Mouse (Mus musculus) liver, embryonic 11.5 days (tissue): ENCODE results near the gene Dnaaf5. TPM values are rescaled to one million over a fixed set of nuclear protein-coding genes. Genes with fewer than 3 reads are reported as not detected.

Experiments used
- ATAC-seq: fragments of 200-750 bp; cut with Nextera tagmentation; replicated peaks from 2 replicates; pipeline ENCODE4 v1.8.0; 2017; ENCODE audit warnings: moderate number of reproducible peaks, mild to moderate bottlenecking, moderate TSS enrichment, moderate library complexity; ENCODE audit not compliant: low FRiP score
- DNase-seq: peaks from one replicate; pipeline ENCODE4 v3.0.0-alpha.2; 2017; ENCODE audit warnings: low spot score
- H3K27ac ChIP-seq: fragments of 300-500 bp; sonication (generic); 2 replicates; pipeline ENCODE4 v1.5.1; 2014; ENCODE audit warnings: mild to moderate bottlenecking, low read depth, low read length, control low read depth
- H3K27me3 ChIP-seq: fragments of 300-500 bp; sonication (generic); replicated peaks from 2 replicates; pipeline ENCODE4 v1.6.1; 2014; ENCODE audit warnings: low read length, mixed read lengths; ENCODE audit not compliant: control insufficient read depth, insufficient read depth
- H3K36me3 ChIP-seq: fragments of 300-500 bp; sonication (generic); 2 replicates; pipeline ENCODE4 v1.6.1; 2014; ENCODE audit warnings: mild to moderate bottlenecking, low read length, moderate library complexity, mixed read lengths; ENCODE audit not compliant: control insufficient read depth, insufficient read depth
- H3K4me1 ChIP-seq: fragments of 300-500 bp; sonication (generic); replicated peaks from 2 replicates; pipeline ENCODE4 v1.6.1; 2014; ENCODE audit warnings: low read length, mixed read lengths; ENCODE audit not compliant: control insufficient read depth, insufficient read depth
- H3K4me2 ChIP-seq: fragments of 300-500 bp; sonication (generic); 2 replicates; pipeline ENCODE4 v1.6.1; 2014; ENCODE audit warnings: mild to moderate bottlenecking, control low read depth, moderate library complexity
- H3K4me3 ChIP-seq: fragments of 300-500 bp; sonication (generic); 2 replicates; pipeline ENCODE4 v1.5.1; 2014; ENCODE audit warnings: low read depth, low read length, control low read depth
- H3K9ac ChIP-seq: fragments of 300-500 bp; sonication (generic); 2 replicates; pipeline ENCODE4 v1.6.1; 2014; ENCODE audit warnings: low read depth, low read length, control low read depth
- H3K9me3 ChIP-seq: fragments of 300-500 bp; sonication (generic); 2 replicates; pipeline ENCODE4 v1.6.1; 2016; ENCODE audit warnings: low read length, inconsistent platforms, mixed read lengths; ENCODE audit not compliant: control insufficient read depth
- WGBS: fragments of 180-500 bp; shearing (Covaris S2); extraction: QIAGEN DNeasy Blood & Tissue Kit; methylation state at CpG from one replicate; pipeline ENCODE4 v1.1.7; 2014; 5-methylcytosine and 5-hydroxymethylcytosine counted together
- polyA plus RNA-seq: library from polyadenylated mRNA; unstranded; fragments of >200 nt; fragmentation: Nextera tagmentation; extraction: Ambion mirVana; gene quantifications from 2 replicates; pipeline ENCODE4 v1.2.1, GENCODE M21; 2014

Gene Dnaaf5
- polyA plus RNA-seq, 1 experiment from 2014 or later: 17.1 TPM

DNA sequence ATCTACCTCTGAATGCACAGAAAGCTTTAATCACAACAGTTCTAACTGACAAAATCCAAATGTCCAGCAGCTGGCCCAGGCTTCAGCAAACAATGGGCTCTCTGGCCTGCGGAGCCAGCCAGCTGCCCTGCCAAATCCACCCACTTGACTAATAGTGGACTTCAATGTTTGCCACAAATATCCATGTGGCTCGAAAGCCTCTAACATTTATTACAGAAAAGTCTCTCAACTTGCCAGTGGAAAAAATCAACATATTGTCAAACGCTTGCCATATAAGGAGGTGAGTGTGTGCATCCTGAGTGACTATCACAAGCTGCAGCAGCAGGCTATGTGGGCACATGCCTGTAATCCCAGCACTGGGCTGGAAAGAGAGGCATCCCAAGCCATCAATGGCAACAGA is 48.8 kb downstream of the Dnaaf5 start:
- Histone ChIP-seq H3K9ac (no peak overlapping the region), H3K4me3 (no peak overlapping the region), H3K36me3 (no peaks in the 10 kb centered on the region), H3K4me2 (no peak overlapping the region), H3K4me1 (peaks cover 31% of the 10 kb centered on the region), H3K9me3 (no peaks in the 10 kb centered on the region), H3K27me3 (no peaks in the 10 kb centered on the region), H3K27ac (peak overlapping the region; percentile 92)
- WGBS: 79% methylated on average over 3 of the region's 3 CpGs
- DNase-seq: no peak
- no peak for ATAC-seq

DNA sequence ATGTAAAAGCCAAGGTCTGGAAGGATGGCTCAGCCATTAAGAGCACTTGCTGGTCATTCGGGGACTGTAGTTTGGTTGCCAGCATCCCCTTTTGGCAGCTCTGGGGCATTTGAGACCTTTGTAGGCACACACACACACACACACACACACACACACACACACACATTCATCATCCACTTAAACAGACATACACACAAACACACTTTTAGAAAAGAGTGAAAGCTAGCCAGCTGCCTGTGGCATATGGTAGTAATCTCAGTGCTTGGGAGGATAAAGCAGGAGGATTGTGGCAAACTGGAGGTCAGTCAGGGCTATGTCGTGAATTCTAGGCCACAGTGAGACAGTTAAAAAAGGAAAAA is 49.6 kb downstream of the Dnaaf5 start:
- H3K27ac ChIP-seq: peak overlapping the region; percentile 92
- H3K36me3 ChIP-seq: no peaks in the 10 kb centered on the region
- H3K4me1 ChIP-seq: peaks cover 33% of the 10 kb centered on the region
- peak overlapping the region; percentile 93 for H3K4me2 ChIP-seq
- H3K4me3 ChIP-seq: peak overlapping the region; percentile 96
- ATAC-seq (no peak), DNase-seq (no peak)
- no peaks in the 10 kb centered on the region for H3K27me3 ChIP-seq
- H3K9me3 ChIP-seq: no peaks in the 10 kb centered on the region
- WGBS: 30% methylated on average over 2 of the region's 2 CpGs
- peak overlapping the region; percentile 79 for H3K9ac ChIP-seq

DNA sequence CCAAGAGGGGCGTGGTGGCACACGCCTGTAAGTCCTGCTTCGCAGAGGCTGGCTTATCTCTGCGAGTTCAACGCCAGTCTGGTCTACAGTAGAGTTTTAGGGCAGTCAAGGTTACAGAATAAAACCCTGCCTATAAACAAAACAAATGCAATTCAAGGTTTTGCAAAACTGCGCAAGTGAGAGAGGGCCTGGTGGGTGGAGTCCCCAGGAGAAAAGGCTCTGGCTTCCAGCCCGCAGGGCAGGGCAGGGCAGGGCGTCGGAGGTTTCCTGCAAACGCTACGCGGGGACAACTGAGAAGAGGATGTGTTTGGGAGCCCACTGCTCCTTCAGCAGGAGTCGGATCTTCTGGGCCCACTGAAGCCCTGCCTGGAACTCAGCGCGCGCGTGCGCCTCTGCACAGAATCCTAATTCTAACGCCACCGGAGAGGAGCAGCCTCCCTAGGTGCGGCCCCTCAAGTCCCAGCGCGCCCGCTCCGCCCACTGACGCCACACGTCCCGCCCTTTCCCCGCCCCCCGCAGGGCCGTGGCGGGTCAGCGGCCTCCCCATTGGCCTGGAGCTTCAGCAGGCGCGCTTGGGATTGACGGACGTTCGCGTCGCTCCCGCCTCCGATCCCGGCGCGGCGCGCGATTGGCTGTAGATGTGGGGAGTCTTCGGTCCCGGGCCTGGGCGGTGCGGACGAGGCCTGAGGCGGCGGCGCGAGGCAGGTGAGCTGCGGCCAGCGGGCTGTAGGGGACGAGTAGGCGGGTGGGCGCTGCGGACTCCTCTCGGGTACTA is 50.2 kb downstream of the Dnaaf5 start, which contains the start of gene Sun1:
Gene Sun1, plus strand, starts transcription at position 643 of the 775 bp plus-strand sequence.
- peak within 1 kb of the TSS; percentile 96 for H3K4me3 ChIP-seq
- H3K36me3 ChIP-seq: peaks cover 2% of the 10 kb centered on the region; the same call in 1 of the 2 replicates
- no peaks in the 10 kb centered on the region for H3K9me3 ChIP-seq
- peak; percentile 91 for ATAC-seq
- peak within 1 kb of the TSS; percentile 92 for H3K9ac ChIP-seq
- H3K27ac ChIP-seq: peak within 1 kb of the TSS; percentile 92
- no peaks in the 10 kb centered on the region for H3K27me3 ChIP-seq
- H3K4me2 ChIP-seq: peak within 1 kb of the TSS; percentile 93
- peak; percentile 99 for DNase-seq
- under 1% methylated on average over 64 of the region's 64 CpGs for WGBS
- peaks cover 38% of the 10 kb centered on the region for H3K4me1 ChIP-seq

DNA sequence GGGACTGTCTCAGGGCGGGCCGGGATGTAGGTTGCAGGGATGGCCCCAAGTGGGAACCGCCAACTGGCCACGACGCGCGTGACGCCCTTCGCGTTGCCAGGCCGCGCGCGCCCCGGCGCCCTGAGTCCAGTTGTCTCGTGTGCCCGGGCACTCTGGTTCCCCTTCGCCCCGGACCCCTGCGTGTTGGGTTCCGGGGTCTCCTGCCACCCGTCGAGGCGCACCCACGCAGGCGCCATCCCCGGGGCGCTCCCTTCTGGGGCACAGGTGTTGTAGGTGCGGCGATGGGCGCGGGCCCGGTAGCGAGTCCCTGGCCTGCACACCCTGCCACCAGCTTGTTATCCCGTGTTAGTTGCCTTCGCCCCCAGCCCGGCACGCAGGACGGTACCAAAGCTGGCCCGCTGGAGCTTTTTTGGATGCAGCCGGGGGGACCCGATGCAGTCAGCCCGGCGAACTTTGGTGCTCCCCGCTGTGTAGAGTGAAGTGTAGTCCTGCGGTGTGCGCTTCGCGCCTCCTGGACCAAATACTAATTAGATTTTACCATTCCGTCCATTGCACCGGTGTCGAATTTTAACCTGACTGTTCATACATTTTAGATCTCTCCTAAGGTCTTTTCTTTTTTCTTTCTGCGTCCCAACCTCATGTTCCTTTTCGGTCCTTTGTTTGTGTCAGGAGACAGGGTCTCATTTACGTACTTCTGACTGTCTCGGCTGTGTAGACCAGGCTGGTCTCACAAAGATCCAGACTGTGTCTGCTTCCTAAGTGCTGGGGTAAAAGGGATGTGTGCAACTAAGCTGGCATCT is 50.9 kb downstream of the Dnaaf5 start:
- DNase-seq (no peak), ATAC-seq (no peak)
- 1% methylated on average over 57 of the region's 57 CpGs for WGBS

GRCm38 (mm10) chr5:139202127-139202526 is 52.1 kb downstream of the Dnaaf5 start:
- Histone ChIP-seq H3K27me3 (no peaks in the 10 kb centered on the region), H3K9ac (peak overlapping the region; percentile 92), H3K27ac (no peak overlapping the region), H3K9me3 (no peaks in the 10 kb centered on the region), H3K4me2 (peak overlapping the region; percentile 90), H3K36me3 (peaks cover 4% of the 10 kb centered on the region; the same call in 1 of the 2 replicates), H3K4me1 (peaks cover 46% of the 10 kb centered on the region), H3K4me3 (peak overlapping the region; percentile 96)
- ATAC-seq (no peak), DNase-seq (no peak)
- 62% methylated on average over 11 of the region's 11 CpGs for WGBS

More for the DNA sequence above, 50.9 kb downstream of the Dnaaf5 start:
- Histone ChIP-seq H3K27ac (peak overlapping the region; percentile 77), H3K4me2 (peak overlapping the region; percentile 90), H3K9me3 (no peaks in the 10 kb centered on the region), H3K4me1 (peaks cover 42% of the 10 kb centered on the region), H3K9ac (peak overlapping the region; percentile 92), H3K27me3 (no peaks in the 10 kb centered on the region), H3K36me3 (peaks cover 4% of the 10 kb centered on the region; the same call in 1 of the 2 replicates), H3K4me3 (peak overlapping the region; percentile 96)

- H3K9me3 ChIP-seq: no peaks in the 10 kb centered on the region
- DNase-seq (no peak), ATAC-seq (no peak)
- WGBS: 71% methylated on average over 5 of the region's 5 CpGs
- peaks cover 4% of the 10 kb centered on the region; the same call in 1 of the 2 replicates for H3K36me3 ChIP-seq
- peaks cover 39% of the 10 kb centered on the region for H3K4me1 ChIP-seq
- no peaks in the 10 kb centered on the region for H3K27me3 ChIP-seq
- H3K27ac ChIP-seq: no peak overlapping the region
- no peak overlapping the region for H3K4me3 ChIP-seq
- H3K9ac ChIP-seq: no peak overlapping the region
- no peak overlapping the region; the same call in 1 of the 2 replicates for H3K4me2 ChIP-seq
Measured at GRCm38 (mm10) chr5:139203312-139203711, 53.3 kb downstream of the Dnaaf5 start.

GRCm38 (mm10) chr5:139206081-139206480 is 56.1 kb downstream of the Dnaaf5 start:
- Histone ChIP-seq H3K27me3 (no peaks in the 10 kb centered on the region), H3K9me3 (no peaks in the 10 kb centered on the region), H3K4me3 (no peak overlapping the region), H3K4me2 (no peak overlapping the region), H3K27ac (no peak overlapping the region), H3K9ac (no peak overlapping the region), H3K4me1 (peaks cover 25% of the 10 kb centered on the region), H3K36me3 (peaks cover 11% of the 10 kb centered on the region; the same call in 1 of the 2 replicates)
- ATAC-seq (no peak), DNase-seq (no peak)
- 79% methylated on average over 4 of the region's 4 CpGs for WGBS

DNA sequence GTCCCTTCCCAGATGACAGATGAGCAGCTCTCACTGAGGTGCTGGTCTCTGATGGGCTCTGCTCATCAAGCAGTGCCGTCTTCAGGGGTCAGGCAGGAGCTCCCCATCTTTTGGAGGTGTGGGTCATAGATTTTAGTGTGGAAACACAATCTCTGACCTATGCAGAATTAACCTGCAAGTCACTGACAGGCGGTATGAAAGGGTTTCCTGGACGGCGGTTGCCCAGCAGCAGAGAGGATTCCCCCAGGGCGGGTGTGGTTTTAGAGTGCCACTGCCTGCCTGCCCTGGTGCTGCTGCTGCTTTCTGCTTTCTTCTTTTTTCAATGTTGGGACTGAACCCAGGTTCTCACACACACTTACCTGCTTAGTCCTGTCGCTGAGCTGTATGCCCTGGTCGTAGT is 56.5 kb downstream of the Dnaaf5 start:
- no peak overlapping the region for H3K9ac ChIP-seq
- no peak for DNase-seq
- H3K9me3 ChIP-seq: no peaks in the 10 kb centered on the region
- no peak for ATAC-seq
- peaks cover 24% of the 10 kb centered on the region for H3K4me1 ChIP-seq
- H3K4me2 ChIP-seq: no peak overlapping the region
- no peaks in the 10 kb centered on the region for H3K27me3 ChIP-seq
- H3K4me3 ChIP-seq: no peak overlapping the region
- H3K27ac ChIP-seq: no peak overlapping the region
- H3K36me3 ChIP-seq: peaks cover 11% of the 10 kb centered on the region; the same call in 1 of the 2 replicates
- WGBS: 69% methylated on average over 7 of the region's 7 CpGs
